Mouse (Mus musculus): Measurements from ENCODE around the gene Agbl1. TPM values are rescaled to one million over a fixed set of nuclear protein-coding genes. Genes with fewer than 3 reads are reported as not detected.

Agbl1 gene
- 0.08 and 0.10 TPM in 2 replicates for polyA plus RNA-seq (2015; fragmentation: Nextera tagmentation; extraction: Ambion mirVana)

DNA sequence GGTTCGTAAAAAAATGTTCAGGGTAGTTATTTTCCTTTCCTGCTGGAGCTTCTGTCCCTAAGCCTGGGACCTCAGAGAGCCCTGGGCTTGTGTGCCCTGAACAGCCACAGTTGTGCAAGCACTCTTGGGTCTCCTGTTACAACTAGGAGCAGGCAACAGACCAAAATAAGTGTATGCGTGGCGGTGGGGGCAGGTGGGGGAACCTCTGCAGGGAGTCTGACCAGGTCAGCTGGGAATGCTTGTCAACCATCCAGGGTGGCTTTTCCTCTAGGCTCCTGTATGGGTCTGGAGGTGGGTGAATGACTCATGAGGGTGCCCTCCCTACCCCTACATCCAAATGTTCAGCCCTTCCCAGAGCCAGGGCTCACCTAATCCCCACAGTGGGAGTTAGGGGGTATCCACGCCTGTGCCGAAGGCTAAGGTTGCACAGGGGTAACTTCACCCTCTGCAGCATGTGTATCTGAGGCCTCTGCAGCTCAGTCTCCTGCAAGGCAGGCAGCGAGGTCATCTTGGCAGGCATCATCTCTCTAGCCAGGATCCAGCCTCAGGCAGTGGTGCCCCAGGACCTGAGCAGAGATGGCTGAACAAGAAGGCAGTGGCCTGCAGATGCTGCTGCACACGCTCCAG is at the start of gene Agbl1:
TSS of gene Agbl1 (plus strand) at position 577 of the 627 bp plus-strand sequence.

